Mouse (Mus musculus) splenic B cell, adult 2 months (primary cell): ENCODE measurements around the gene Adamts9.

Source experiments
- DNase-seq: peaks from one replicate; pipeline ENCODE4 v3.0.0-alpha.2; 2011; ENCODE audit warnings: low read depth, low spot score
- H3K27me3 ChIP-seq: 2 replicates; pipeline ENCODE4 v1.6.1; 2012; ENCODE audit warnings: mild to moderate bottlenecking, low read length, moderate library complexity, mixed read lengths; ENCODE audit not compliant: control insufficient read depth, poor library complexity, insufficient read depth, severe bottlenecking
- H3K36me3 ChIP-seq: 2 replicates; pipeline ENCODE4 v1.6.1; 2012; ENCODE audit warnings: mild to moderate bottlenecking, low read length, moderate library complexity, mixed read lengths; ENCODE audit not compliant: control insufficient read depth, poor library complexity, insufficient read depth, severe bottlenecking

Gene Adamts9

GRCm38 (mm10) chr6:92944711-92945110 is 1.4 kb upstream of the Adamts9 start:
- H3K36me3 ChIP-seq = no peaks in the 10 kb centered on the region
- no peak for DNase-seq
- H3K27me3 ChIP-seq = no peaks in the 10 kb centered on the region

GRCm38 (mm10) chr6:92944048-92944685 is 875 bp upstream of the Adamts9 start:
- DNase-seq = no peak
- Histone ChIP-seq H3K27me3 (no peaks in the 10 kb centered on the region), H3K36me3 (no peaks in the 10 kb centered on the region)

- Histone ChIP-seq H3K36me3 (no peaks in the 10 kb centered on the region), H3K27me3 (no peaks in the 10 kb centered on the region)
- DNase-seq = no peak
These were observed 1.4 kb downstream of the Adamts9 start for GRCm38 (mm10) chr6:92941756-92942420.

GRCm38 (mm10) chr6:92941281-92941731 is 2.0 kb downstream of the Adamts9 start:
- no peaks in the 10 kb centered on the region for H3K36me3 ChIP-seq
- H3K27me3 ChIP-seq = no peaks in the 10 kb centered on the region
- no peak for DNase-seq

- H3K36me3 ChIP-seq = no peaks in the 10 kb centered on the region
- H3K27me3 ChIP-seq = no peaks in the 10 kb centered on the region
- DNase-seq = no peak
These were observed 2.8 kb downstream of the Adamts9 start for GRCm38 (mm10) chr6:92940191-92941131.

GRCm38 (mm10) chr6:92928261-92928660 is 15.0 kb downstream of the Adamts9 start:
- Histone ChIP-seq H3K27me3 (no peaks in the 10 kb centered on the region), H3K36me3 (no peaks in the 10 kb centered on the region)
- no peak for DNase-seq

- no peak for DNase-seq
- Histone ChIP-seq H3K27me3 (no peaks in the 10 kb centered on the region), H3K36me3 (no peaks in the 10 kb centered on the region)
These were observed 18.8 kb downstream of the Adamts9 start for GRCm38 (mm10) chr6:92924536-92924935.

GRCm38 (mm10) chr6:92921843-92922242 is 21.4 kb downstream of the Adamts9 start:
- H3K36me3 ChIP-seq = no peaks in the 10 kb centered on the region
- H3K27me3 ChIP-seq = no peaks in the 10 kb centered on the region
- no peak for DNase-seq

- Histone ChIP-seq H3K27me3 (no peaks in the 10 kb centered on the region), H3K36me3 (no peaks in the 10 kb centered on the region)
- DNase-seq = no peak
These were observed 22.2 kb downstream of the Adamts9 start for GRCm38 (mm10) chr6:92920938-92921689.

GRCm38 (mm10) chr6:92910611-92911010 is 32.7 kb downstream of the Adamts9 start:
- no peaks in the 10 kb centered on the region for H3K36me3 ChIP-seq
- DNase-seq = no peak
- no peaks in the 10 kb centered on the region; the same call in 1 of the 2 replicates for H3K27me3 ChIP-seq

- no peak for DNase-seq
- Histone ChIP-seq H3K27me3 (no peaks in the 10 kb centered on the region; the same call in 1 of the 2 replicates), H3K36me3 (no peaks in the 10 kb centered on the region)
These were observed 33.9 kb downstream of the Adamts9 start for GRCm38 (mm10) chr6:92909361-92909760.

- DNase-seq = no peak
- no peaks in the 10 kb centered on the region for H3K36me3 ChIP-seq
- H3K27me3 ChIP-seq = no peaks in the 10 kb centered on the region; the same call in 1 of the 2 replicates
These were observed 37.4 kb downstream of the Adamts9 start for GRCm38 (mm10) chr6:92905922-92906321.

GRCm38 (mm10) chr6:92904491-92904890 is 38.8 kb downstream of the Adamts9 start:
- DNase-seq = no peak
- Histone ChIP-seq H3K36me3 (no peaks in the 10 kb centered on the region), H3K27me3 (no peaks in the 10 kb centered on the region; the same call in 1 of the 2 replicates)

GRCm38 (mm10) chr6:92904037-92904436 is 39.3 kb downstream of the Adamts9 start:
- no peak for DNase-seq
- Histone ChIP-seq H3K27me3 (no peaks in the 10 kb centered on the region; the same call in 1 of the 2 replicates), H3K36me3 (no peaks in the 10 kb centered on the region)
